Mouse (Mus musculus) urinary bladder, adult 18-20 months (tissue): ENCODE data around the gene Gpr132.
A peak's percentile ranks its signal among the peaks of the same experiment; 100 is the strongest.
"Not testable (repeated sequence)": the region's sequence is repeated elsewhere in the genome, so short reads cannot be mapped to it uniquely, and the experiment has no call there.

ENCODE experiments used
- DNase-seq, 2 experiments: peaks; one replicate each; pipeline ENCODE4 v3.0.0; 2022; ENCODE audit warnings: low spot score in 2 of 2, mixed read lengths in 2 of 2

The Gpr132 gene

DNA sequence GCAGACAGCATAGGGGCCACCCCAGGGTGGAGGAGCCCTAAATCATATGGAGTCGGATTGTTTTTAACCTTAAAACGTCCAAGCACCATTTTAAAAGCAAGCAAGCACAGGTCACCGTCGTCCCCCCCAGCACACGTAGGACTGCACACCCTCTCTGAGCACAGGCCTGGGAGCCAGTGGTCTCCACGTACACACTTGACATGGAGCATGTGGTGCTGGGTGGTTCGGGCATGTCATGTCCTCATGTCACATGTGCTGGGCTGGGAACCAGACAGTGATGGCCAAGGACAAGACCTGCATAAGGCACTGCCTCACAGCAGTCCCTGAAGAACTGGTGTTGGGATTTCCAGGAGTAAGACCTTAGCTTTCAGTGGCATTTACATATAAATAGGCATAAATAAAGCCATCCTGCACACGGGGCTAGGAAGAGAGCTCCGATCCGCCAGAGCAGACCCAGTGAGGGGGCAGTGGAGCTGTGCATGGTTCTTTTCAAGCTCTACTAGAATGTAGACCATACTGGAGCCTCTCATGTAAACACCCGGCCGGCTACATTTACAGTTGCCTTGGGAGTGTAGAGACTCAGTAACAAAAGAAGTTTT lies 47.5 kb downstream of the Gpr132 start:
- no peak for DNase-seq

DNA sequence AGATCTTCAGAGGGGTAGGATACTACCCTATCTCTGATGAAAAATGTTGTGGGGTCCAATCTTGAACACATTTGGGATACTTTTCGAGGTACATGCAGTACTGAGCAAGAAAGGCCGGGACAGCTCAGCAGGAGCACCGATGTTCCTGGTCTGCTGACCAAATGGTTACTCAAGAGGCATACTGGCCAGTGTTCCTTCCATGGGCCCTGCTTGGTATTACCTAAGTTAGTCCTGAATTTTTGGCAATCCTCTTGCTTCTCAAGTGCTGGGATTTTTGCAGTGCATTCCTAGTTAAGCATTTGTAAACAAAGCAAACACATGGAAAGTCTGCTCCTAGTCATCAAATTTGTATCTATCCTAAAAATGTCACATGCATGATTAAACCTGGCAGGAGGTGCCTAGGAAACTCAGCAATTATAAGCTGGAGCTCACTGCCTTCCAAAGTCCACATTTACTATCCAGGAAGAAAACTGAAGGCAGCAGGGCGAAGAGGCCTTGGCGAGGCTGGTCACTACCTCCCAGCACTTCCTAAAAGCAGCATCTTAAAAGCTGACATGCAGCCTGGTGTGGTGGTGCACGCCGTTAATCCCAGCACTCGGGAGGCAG lies 48.9 kb downstream of the Gpr132 start:
- no peak for DNase-seq

DNA sequence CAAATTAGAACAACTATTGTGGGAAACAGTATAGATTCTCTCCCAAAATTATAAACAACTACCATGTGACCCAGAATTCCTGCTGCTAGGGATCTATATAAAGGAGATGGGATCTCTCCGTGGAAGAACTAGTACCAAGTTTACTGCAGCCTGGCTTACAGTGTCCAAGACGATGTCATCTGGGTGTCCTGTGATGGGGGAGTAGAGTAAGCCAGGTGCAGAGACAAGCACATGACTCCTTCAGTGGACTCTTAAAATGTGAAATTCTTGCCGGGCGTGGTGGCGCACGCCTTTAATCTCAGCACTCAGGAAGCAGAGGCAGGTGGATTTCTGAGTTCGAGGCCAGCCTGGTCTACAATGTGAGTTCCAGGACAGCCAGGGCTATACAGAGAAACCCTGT lies 51.2 kb downstream of the Gpr132 start:
- not testable (repeated sequence) for DNase-seq

DNA sequence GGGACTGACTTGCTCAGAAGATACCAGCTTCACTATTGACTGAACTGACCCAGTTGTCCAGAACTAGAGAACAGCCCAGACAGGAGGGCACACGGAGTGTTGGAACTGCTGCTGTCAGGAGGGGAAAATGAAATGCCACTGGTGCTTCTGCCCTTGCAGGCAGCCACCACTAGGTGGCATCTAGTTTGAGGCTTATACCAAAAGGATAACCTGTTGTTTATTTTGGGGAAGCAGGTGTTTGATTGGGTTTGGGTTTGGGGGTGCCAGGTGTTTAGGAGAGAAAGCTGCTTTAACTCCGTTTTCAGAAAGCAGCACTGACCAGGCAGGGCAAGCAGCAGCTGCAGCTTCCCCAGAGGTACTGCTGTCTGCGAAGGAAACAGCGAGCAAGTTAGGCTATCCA lies 51.7 kb downstream of the Gpr132 start:
- DNase-seq: peak in 1 of 2 experiments; percentile 38

DNA sequence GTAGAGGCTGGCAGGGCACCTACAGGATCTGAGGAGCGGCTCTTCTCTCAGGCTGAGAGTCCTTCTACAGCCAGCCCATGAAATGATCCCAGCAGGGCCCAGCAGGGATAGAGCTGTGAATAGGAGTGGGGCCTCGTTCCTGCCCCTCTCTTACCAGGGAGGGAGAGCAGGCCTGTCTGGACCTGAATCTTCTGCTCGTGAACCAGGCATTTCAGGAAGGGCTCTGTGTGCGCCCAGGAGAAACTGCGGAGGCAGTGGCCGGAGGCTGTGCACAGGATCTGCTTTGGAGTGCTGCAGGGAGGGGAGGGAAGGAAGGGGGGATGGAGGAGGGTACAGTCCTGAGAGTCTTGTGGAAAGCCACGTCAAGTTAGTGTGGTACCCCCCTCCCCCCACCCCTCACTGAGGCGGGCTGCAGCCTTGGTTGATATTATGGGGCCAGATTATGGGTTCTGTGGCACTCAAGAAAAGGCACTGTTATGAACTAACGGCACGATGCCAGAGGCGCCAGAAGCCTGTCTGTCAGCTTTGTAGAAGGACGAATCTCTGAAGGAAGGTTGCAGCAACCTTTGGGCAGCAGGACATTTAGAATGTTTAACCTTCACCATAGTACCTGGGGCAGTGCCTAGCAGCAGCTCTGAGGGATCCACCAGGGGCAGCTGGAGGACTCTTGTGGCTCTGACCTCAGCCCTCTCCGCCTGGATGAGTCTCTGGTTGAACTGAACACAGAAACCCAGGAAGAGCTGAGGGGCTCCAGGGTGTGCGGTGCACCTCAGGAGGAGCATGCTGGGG lies 53.2 kb downstream of the Gpr132 start:
- no peak for DNase-seq

DNA sequence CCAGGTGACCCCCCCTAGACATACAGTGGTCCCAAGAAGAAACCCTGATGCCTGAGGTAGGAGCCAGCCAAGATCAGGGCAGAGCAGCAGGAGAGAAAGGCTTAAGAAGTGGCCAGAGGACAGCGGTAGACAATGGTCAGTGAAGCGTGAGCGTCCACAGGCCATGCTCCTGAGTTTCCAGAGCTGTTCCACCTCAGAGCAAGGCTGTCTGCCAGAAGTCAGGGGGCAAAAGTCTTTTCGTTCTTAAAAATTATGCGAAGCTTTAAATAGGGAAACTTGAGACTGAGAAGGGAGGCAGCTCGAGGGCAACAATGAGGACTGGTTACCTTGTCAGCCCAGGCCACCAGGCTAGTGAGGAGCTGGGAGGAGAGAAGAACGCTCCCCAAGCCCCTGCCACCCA lies 54.7 kb downstream of the Gpr132 start:
- no peak for DNase-seq

DNA sequence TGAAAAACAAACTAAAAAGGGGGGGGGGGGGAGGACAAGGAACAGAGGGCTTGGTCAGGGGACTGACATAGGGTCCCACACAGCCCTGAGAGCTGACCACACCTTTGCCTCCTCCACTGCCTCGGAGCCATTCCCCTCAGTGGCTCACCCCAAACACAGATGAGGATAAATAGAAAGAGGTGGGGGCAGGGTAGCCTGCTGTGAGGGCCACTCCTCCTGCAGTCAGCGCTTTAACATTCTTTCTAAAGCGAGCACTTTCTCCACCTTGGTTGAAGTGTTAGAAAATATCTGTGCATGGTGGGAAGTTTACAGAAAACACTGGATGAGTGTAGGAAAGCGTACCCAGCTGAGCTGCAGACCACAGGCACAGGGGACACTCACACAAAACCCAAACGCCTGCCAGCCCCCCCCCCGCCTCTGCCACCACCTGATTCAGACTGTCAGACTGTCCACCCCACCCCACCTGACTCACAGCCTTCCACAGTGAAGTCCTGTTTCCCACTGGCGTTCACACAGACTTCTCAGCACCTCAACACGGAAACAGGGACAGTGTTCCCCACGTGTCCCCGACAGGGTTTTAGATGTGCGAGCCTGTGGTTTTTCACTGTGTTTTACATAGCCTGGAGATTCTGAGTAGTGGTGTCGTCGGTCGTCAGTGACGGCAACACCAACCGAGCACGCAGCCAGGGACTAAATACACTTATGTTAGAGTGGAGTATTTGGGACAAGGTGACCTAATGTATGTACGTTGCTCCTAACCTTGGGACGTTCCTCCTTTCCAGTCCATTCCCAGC lies 57.7 kb downstream of the Gpr132 start:
- no peak for DNase-seq

DNA sequence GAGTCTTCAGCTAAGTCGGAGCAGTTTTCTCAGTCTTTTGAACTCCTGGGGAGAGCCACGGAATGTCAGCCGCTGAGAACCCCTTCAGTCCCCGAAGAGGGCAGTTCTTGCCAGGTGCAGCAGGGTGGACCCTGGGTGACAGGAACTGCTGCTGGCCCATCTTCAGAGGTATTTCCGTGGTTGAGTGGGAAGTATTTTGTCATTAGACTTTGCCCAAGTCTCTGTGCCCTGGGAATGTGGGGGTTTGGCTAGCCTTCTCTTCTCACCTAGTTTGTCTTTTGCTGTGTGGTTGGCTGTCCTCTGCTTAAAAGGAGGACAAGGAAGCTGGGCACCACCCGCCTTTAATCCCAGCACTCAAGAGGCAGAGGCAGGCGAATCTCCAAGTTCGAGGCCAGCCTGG lies 58.4 kb downstream of the Gpr132 start:
- DNase-seq: no peak

DNA sequence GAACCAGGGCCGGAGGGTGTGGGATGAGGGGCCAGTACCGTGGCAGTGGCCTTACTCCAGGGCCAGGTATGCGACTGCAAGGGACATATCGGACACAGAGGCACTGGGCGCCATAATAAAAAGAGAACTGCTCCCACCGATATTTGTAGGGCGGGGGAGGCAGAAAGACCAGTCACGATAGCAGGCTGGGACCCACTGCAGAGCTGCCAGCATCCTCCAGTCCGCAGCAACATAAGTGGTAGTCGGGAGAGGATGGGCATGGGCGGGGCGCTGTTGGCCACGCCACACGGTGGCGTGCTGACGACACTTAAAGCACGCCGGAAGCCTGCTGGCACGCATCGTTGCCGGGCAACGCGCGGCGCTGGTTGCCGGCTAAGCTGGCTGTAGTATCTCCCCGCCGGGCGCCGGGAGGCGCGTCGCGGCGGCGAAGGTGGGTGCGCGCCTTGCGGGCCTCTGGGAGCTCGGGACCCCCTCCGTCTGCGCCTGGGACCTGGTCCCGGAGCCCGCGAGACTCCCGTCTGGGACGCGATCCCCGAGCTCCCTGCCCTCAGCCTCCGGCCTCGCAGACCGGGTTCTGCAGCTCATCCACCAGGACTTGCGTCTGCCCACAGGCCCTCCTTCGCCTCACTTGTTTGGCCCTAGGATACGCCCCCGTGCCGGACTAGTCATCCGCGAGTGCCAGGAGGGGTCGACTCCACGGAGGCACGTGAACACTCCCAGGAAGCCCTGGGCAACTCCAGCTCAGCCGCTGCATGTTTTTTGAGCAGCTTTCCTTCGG lies 59.3 kb downstream of the Gpr132 start, which contains the start of gene Clba1:
Gene Clba1, plus strand, starts transcription at position 351 of the 778 bp plus-strand sequence.
- peak; percentile 79 to 84 for DNase-seq

DNA sequence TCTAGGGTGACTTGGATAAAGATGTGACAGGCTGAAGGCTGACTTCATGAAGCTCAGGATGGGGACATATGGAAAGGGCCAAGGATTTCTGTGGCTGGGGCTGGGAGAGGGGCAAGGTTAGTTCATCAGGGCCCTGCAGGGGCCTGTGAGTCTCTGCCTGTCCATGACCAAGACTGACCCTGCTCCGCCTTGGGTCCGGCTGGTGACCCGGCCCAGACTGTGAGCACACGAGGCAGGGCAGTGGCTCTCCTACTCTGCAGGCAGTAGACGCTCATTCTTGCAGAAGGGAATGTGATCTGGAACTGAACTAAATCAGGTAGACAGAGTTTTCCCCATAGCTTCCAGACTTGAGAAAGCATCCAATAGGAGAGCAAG lies 59.8 kb downstream of the Gpr132 start:
- no peak for DNase-seq

DNA sequence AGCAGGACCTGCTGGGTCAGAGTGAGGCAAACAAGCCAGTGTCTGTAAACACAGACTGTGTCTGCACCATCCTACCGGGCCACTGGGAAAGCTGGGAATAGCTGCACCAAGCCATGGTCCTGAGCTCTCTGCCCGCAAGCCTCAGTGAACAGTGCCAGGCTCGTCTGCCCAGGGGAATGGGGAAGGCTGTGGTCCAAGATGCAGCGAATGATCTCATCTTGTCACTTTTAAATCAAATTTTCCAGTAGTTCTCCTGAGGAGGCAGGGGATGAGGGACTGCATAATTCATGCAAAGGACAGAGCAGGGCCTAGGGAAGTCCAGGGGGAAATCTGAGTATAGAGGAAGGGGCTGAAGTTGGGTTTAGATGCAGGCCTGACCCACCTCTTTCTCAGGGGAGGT lies 60.2 kb downstream of the Gpr132 start:
- no peak for DNase-seq

DNA sequence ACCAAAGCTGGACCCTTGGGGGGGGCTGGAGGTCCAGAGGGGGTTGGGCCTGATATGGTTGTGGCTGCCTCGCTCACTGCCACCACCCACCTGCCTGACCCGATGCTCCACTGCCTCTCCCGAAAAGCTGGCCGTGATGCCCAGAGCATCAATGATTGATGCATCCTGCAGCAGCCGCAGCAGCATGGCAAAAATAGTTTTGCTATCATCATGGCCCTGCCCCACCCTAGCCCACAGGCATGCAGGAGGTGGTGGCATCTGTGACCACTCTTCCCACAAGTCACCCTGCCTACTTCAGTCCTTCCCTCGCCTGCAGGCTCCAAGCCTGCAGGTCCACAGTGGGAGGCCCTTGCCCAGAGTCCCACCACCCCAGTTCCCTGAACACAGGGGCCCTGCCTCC lies 62.0 kb downstream of the Gpr132 start:
- no peak for DNase-seq

DNA sequence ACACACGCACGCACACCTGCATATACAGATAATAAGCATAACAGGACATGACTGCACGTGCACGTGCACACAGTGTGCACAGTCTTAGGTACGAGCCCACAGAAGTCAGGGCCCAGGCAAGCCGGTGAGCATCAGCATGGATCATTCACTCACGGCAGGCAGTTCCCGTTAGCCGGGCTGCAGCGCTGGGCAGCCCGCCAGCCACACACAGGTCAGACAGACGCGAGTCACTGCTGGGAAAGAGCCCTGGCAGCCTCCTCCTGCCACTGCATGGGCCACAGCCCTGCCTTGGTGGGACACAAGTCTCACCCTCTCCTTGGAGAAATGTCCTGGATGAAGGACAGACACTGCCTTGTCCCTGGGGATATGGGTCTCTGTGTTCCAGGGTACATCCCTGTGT lies 64.0 kb downstream of the Gpr132 start:
- no peak for DNase-seq

DNA sequence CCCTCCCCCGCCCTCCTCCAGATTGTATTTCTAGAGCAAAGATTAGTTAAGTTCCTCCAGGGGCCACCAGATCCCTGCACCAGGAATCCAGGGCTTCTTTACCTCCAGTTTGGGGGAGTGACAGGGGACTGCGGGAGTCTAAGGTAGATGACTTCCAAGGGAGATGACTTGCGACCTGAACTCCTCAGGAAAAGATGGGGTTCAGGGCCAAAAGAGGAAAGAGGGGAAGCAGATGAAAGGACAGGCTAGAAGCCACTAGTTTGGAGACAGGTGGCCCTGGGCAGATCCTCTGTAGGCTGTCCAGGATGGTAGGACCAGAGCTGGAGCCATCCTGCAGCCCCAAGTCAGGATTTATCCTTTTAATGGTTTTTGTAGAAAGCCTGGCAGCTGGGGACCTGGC lies 65.1 kb downstream of the Gpr132 start:
- DNase-seq: no peak

DNA sequence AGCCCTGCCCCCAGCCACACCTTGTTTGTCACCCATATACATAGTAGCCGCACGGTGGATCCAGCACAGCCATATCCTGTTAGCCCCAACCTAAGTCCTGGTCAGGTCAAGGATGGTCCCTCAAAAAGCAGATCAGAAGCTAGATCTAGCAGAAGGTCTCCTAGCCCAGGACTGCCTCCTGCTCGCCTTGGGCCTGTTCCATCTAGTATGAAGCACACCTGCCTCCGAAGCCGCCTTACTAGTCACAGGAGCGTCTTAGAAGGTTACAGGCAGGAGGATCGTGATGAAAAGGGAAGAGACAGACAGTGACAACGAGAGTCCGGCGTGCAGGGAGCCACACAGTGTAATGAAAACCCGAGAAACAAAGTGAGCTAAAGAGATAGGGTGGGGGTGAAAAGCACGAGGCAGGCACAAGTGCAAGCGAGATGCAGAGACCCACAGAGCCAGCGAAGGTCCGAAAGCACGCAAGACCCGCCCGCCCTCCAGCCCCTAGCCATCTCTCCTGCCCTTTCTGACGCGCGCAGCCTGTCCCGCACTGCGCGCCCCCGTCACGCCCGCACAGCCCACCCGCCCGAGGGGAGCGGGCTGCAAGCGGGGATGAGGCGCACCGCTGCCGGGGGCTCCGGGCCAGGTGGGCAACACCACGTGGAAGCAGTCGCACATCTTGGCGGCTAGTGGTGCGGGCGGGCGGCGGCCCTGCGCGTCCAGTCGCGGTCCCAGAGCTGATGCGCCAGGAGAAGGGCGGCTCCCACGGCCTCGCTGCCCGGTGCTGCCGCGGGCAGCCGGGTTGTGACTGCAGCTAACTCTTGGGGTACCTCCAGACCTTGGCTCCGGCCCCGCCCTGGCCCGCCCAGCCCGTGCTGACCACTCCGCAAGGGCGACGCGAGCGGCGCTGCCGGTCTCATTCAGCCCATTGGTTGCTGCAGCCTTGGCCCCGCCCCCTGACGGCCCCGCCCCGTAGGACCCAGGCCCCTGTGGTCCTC lies 65.9 kb downstream of the Gpr132 start, which contains the start of gene Ahnak2:
Gene Ahnak2, minus strand, starts transcription at position 794 of the 983 bp plus-strand sequence.
- no peak for DNase-seq
